Mouse (Mus musculus): ENCODE measurements around the gene Scaf8. TPM values are rescaled to one million over a fixed set of nuclear protein-coding genes. Genes with fewer than 3 reads are reported as not detected.
"Not testable (repeated sequence)": the region's sequence is repeated elsewhere in the genome, so short reads cannot be mapped to it uniquely, and the experiment has no call there.

Gene Scaf8
- polyA plus RNA-seq, 1 experiment from 2014 or later = 16.8 TPM

- Histone ChIP-seq H3K27me3 (no peaks in the 10 kb centered on the region), H3K4me3 (no peak overlapping the region), H3K9ac (no peak overlapping the region), H3K4me2 (no peak overlapping the region), H3K9me3 (no peaks in the 10 kb centered on the region), H3K4me1 (replicated peaks) (no peaks in the 10 kb centered on the region), H3K36me3 (peaks cover 17% of the 10 kb centered on the region), H3K27ac (no peak overlapping the region)
- WGBS = 92% methylated on average over 3 of the region's 3 CpGs
- ATAC-seq (ENCODE audit: low FRiP score) = no peak
Observed at GRCm38 (mm10) chr17:3129791-3130190, 15.0 kb downstream of the Scaf8 start.

- H3K27me3 ChIP-seq = no peaks in the 10 kb centered on the region
- no peak overlapping the region for H3K4me2 ChIP-seq
- no peak overlapping the region for H3K4me3 ChIP-seq
- H3K36me3 ChIP-seq = peaks cover 11% of the 10 kb centered on the region
- H3K27ac ChIP-seq = no peak overlapping the region
- ATAC-seq (ENCODE audit: low FRiP score) = no peak
- no peak overlapping the region for H3K9ac ChIP-seq
- no peaks in the 10 kb centered on the region for H3K9me3 ChIP-seq
- peaks cover 22% of the 10 kb centered on the region for H3K4me1 ChIP-seq (replicated peaks)
Observed at GRCm38 (mm10) chr17:3135346-3135745, 20.6 kb downstream of the Scaf8 start.

- Histone ChIP-seq H3K27me3 (no peaks in the 10 kb centered on the region), H3K9ac (no peak overlapping the region), H3K36me3 (peaks cover 6% of the 10 kb centered on the region), H3K27ac (no peak overlapping the region), H3K4me3 (no peak overlapping the region), H3K9me3 (no peaks in the 10 kb centered on the region), H3K4me2 (no peak overlapping the region), H3K4me1 (replicated peaks) (peaks cover 22% of the 10 kb centered on the region)
- 86% methylated on average over 7 of the region's 7 CpGs for WGBS
- no peak for ATAC-seq (ENCODE audit: low FRiP score)
Observed at GRCm38 (mm10) chr17:3136127-3136526, 21.4 kb downstream of the Scaf8 start.

GRCm38 (mm10) chr17:3138387-3138786 is 23.6 kb downstream of the Scaf8 start:
- 65% methylated on average over 3 of the region's 3 CpGs for WGBS
- no peak for ATAC-seq (ENCODE audit: low FRiP score)

GRCm38 (mm10) chr17:3140100-3140499 is 25.3 kb downstream of the Scaf8 start:
- H3K4me1 ChIP-seq (replicated peaks) = peaks cover 25% of the 10 kb centered on the region
- no peaks in the 10 kb centered on the region for H3K27me3 ChIP-seq
- 81% methylated on average over 1 of the region's 1 CpGs for WGBS
- no peak overlapping the region for H3K9ac ChIP-seq
- no peak overlapping the region for H3K4me3 ChIP-seq
- H3K4me2 ChIP-seq = no peak overlapping the region
- no peak for ATAC-seq (ENCODE audit: low FRiP score)
- no peak overlapping the region for H3K27ac ChIP-seq
- peaks cover under 1% of the 10 kb centered on the region; the same call in 1 of the 2 replicates for H3K36me3 ChIP-seq
- H3K9me3 ChIP-seq = no peaks in the 10 kb centered on the region

More at GRCm38 (mm10) chr17:3138387-3138786, 23.6 kb downstream of the Scaf8 start:
- H3K36me3 ChIP-seq = no peaks in the 10 kb centered on the region; the same call in 1 of the 2 replicates
- no peak overlapping the region for H3K4me3 ChIP-seq
- no peak overlapping the region for H3K4me2 ChIP-seq
- H3K27ac ChIP-seq = no peak overlapping the region; the same call in 1 of the 2 replicates
- H3K27me3 ChIP-seq = no peaks in the 10 kb centered on the region
- H3K4me1 ChIP-seq (replicated peaks) = peaks cover 22% of the 10 kb centered on the region
- H3K9me3 ChIP-seq = no peaks in the 10 kb centered on the region
- no peak overlapping the region for H3K9ac ChIP-seq

- H3K9ac ChIP-seq = no peak overlapping the region
- no peak overlapping the region for H3K27ac ChIP-seq
- 0 out of 2 replicates have a peak, but pooled peaks cover 3% of the 10 kb centered on the region for H3K4me1 ChIP-seq (replicated peaks)
- H3K4me3 ChIP-seq = no peak overlapping the region
- H3K4me2 ChIP-seq = no peak overlapping the region
- no peaks in the 10 kb centered on the region for H3K9me3 ChIP-seq
- no peak for ATAC-seq (ENCODE audit: low FRiP score)
- H3K27me3 ChIP-seq = no peaks in the 10 kb centered on the region
- H3K36me3 ChIP-seq = peaks cover 11% of the 10 kb centered on the region
- WGBS = 93% methylated on average over 1 of the region's 1 CpGs
Observed at GRCm38 (mm10) chr17:3148853-3149252, 34.1 kb downstream of the Scaf8 start.

GRCm38 (mm10) chr17:3149541-3149940 is 34.8 kb downstream of the Scaf8 start:
- peaks cover 11% of the 10 kb centered on the region for H3K36me3 ChIP-seq
- H3K9me3 ChIP-seq = no peaks in the 10 kb centered on the region
- H3K4me1 ChIP-seq (replicated peaks) = 0 out of 2 replicates have a peak, but pooled peaks cover 1% of the 10 kb centered on the region
- H3K27ac ChIP-seq = no peak overlapping the region
- no peak for ATAC-seq (ENCODE audit: low FRiP score)
- 50% methylated on average over 1 of the region's 1 CpGs for WGBS
- no peak overlapping the region for H3K4me2 ChIP-seq
- H3K4me3 ChIP-seq = no peak overlapping the region
- no peaks in the 10 kb centered on the region for H3K27me3 ChIP-seq
- H3K9ac ChIP-seq = no peak overlapping the region

GRCm38 (mm10) chr17:3150701-3151100 is 35.9 kb downstream of the Scaf8 start:
- ATAC-seq (ENCODE audit: low FRiP score); H3K9ac ChIP-seq; H3K4me1 ChIP-seq (replicated peaks); H3K27ac ChIP-seq; H3K36me3 ChIP-seq; H3K4me2 ChIP-seq; H3K27me3 ChIP-seq; H3K4me3 ChIP-seq; H3K9me3 ChIP-seq: not testable (repeated sequence)
- WGBS = 85% methylated on average over 1 of the region's 1 CpGs

GRCm38 (mm10) chr17:3151181-3151580 is 36.4 kb downstream of the Scaf8 start:
- Histone ChIP-seq H3K36me3 (peaks cover 14% of the 10 kb centered on the region), H3K4me3 (no peak overlapping the region), H3K4me2 (no peak overlapping the region), H3K27ac (no peak overlapping the region), H3K4me1 (replicated peaks) (no peaks in the 10 kb centered on the region), H3K9ac (no peak overlapping the region), H3K27me3 (no peaks in the 10 kb centered on the region), H3K9me3 (no peaks in the 10 kb centered on the region)
- ATAC-seq (ENCODE audit: low FRiP score) = no peak

GRCm38 (mm10) chr17:3156176-3156575 is 41.4 kb downstream of the Scaf8 start:
- H3K4me3 ChIP-seq; H3K27ac ChIP-seq; H3K9me3 ChIP-seq; H3K27me3 ChIP-seq; H3K9ac ChIP-seq; H3K4me2 ChIP-seq; H3K4me1 ChIP-seq (replicated peaks); ATAC-seq (ENCODE audit: low FRiP score): not testable (repeated sequence)
- H3K36me3 ChIP-seq = peaks cover 19% of the 10 kb centered on the region
- 98% methylated on average over 9 of the region's 9 CpGs for WGBS

- H3K27me3 ChIP-seq = no peaks in the 10 kb centered on the region
- H3K4me3 ChIP-seq = no peak overlapping the region
- no peak overlapping the region for H3K27ac ChIP-seq
- H3K4me2 ChIP-seq = no peak overlapping the region
- ATAC-seq (ENCODE audit: low FRiP score) = no peak
- no peak overlapping the region for H3K9ac ChIP-seq
- peaks cover 19% of the 10 kb centered on the region for H3K36me3 ChIP-seq
- no peaks in the 10 kb centered on the region for H3K9me3 ChIP-seq
- H3K4me1 ChIP-seq (replicated peaks) = no peaks in the 10 kb centered on the region
Observed at GRCm38 (mm10) chr17:3157016-3157415, 42.2 kb downstream of the Scaf8 start.

GRCm38 (mm10) chr17:3162905-3163304 is 48.1 kb downstream of the Scaf8 start:
- Histone ChIP-seq H3K27me3 (no peaks in the 10 kb centered on the region), H3K4me3 (no peak overlapping the region), H3K36me3 (peaks cover 27% of the 10 kb centered on the region), H3K9me3 (no peaks in the 10 kb centered on the region), H3K4me2 (no peak overlapping the region), H3K4me1 (replicated peaks) (no peaks in the 10 kb centered on the region), H3K27ac (no peak overlapping the region), H3K9ac (no peak overlapping the region)
- WGBS = 92% methylated on average over 4 of the region's 4 CpGs
- ATAC-seq (ENCODE audit: low FRiP score) = no peak

- ATAC-seq (ENCODE audit: low FRiP score); H3K4me1 ChIP-seq (replicated peaks); H3K9ac ChIP-seq; H3K4me3 ChIP-seq; H3K9me3 ChIP-seq; H3K27ac ChIP-seq; H3K4me2 ChIP-seq; H3K27me3 ChIP-seq: not testable (repeated sequence)
- peaks cover 62% of the 10 kb centered on the region for H3K36me3 ChIP-seq
- WGBS = 95% methylated on average over 1 of the region's 1 CpGs
Observed at GRCm38 (mm10) chr17:3180425-3180945, 65.7 kb downstream of the Scaf8 start.

Measured in hindbrain, embryonic 13.5 days (tissue).